Mouse (Mus musculus) left cerebral cortex, adult 11 months (tissue): ENCODE results near the gene Ing3.

Source experiments
- DNase-seq: peaks from one replicate; pipeline ENCODE4 v3.0.0; 2022; ENCODE audit warnings: low spot score

The Ing3 gene

DNA sequence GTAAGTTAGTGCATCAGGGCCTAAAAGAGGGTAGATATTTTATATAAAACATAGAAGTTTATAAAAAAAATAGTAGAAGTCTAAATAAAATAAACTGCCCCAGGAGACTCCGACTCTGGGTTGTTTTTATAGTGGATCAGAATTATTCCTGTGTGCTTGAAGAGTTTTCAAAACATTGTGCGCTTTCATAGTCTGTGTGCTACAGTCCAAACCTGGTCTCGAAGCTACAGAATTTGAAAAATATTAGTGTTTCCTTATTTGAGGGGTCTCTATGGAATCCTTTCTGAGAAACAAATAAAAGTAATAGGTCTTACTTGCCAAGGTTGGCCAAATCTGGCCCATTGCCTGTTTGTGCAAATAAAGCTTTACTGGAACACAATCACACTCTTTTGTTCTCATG, 71.9 kb downstream of the Ing3 start:
- no peak for DNase-seq

DNA sequence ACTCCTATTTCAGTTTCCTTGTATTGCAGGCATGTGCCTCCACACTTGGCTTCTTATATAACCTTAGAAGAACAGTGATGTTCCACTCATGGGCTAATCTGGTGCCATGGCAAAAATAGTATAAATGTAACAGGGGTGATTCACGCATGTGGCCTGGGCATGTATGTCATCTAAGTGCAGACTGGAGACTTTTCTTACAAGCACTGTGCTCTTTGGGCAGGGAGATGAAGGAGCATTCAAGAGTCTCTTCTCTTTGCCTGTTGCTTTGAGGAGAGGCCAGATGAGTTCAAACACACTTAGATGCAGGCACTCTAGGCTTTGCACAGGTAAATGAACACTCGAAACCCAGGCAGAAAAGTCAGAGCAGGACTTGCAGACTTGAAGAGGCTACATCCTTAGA, 74.8 kb downstream of the Ing3 start:
- no peak for DNase-seq
